In the genomic region with DNA sequence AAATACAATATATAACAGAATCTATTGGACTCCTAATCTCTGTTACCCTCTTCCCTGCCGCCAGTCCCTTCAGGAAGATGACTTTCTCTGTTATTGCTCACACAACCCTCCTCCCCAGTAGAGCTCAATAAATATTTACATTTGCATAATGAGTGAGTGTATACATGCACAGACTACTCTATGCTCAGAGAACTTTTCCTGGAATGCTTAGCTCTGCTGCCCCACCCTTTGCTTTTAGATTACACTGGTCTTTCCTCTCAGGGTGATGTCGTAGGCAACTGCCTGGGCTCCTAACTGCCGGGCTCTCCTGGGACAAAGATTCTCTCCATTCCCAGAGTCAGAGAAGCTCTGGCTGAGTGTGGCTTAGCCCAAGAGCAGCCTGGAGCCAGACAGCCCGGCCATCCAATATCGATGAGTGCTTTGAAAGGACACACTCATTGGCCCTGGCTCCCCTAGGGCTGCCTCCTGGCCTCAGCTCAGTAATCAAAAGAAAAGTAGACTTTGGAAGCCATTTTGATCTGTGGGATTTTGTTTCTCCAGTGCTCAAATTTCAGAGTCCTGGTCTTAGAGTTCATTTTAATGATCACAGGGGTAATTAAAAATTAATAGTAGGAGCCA, we compare ENCODE assay signal across 18 mouse cellular contexts.
DNase-seq lines count a peak whose midpoint lies in the region; ATAC-seq lines count a peak whose summit lies in the region.
"Had no signal": no experiment of that assay in that cellular context is flagged by ENCODE, and none has a peak within 500 bp of the region (broad histone marks: within the 10 kb centered on the region; RNA-seq: fewer than 3 reads in every experiment).

No protein-coding gene starts in this region.

- no peak overlapping the region for H3K27ac ChIP-seq in lung, embryonic 16.5 days (ENCODE audit: low read length)
- H3K27ac ChIP-seq in embryonic facial prominence, embryonic 10.5 days (replicated peaks), result no peak overlapping the region
- no peak overlapping the region for H3K27ac ChIP-seq in heart, embryonic 10.5 days
- H3K27ac ChIP-seq: embryonic facial prominence, embryonic 13.5 days; liver, embryonic 15.5 days had no signal

- peak; percentile 56; the same call in 1 of the 2 replicates for ATAC-seq in lung, embryonic 16.5 days (ENCODE audit: low read depth)
- ATAC-seq: forebrain, postnatal 0 days; inflammation-experienced regulatory T-cells, adult 6 months had no signal

- WGBS in lung, embryonic 16.5 days, result 44% methylated on average over 5 of the region's 5 CpGs
- 63% methylated on average over 5 of the region's 5 CpGs for WGBS in embryonic facial prominence, embryonic 10.5 days
- 71% methylated on average over 5 of the region's 5 CpGs for WGBS in heart, embryonic 10.5 days

- H3K36me3 ChIP-seq in lung, embryonic 16.5 days (ENCODE audit: control insufficient read depth, insufficient read depth, low read length), result no peaks in the 10 kb centered on the region
- no peaks in the 10 kb centered on the region for H3K36me3 ChIP-seq in embryonic facial prominence, embryonic 10.5 days (replicated peaks)
- H3K36me3 ChIP-seq in heart, embryonic 10.5 days, result no peaks in the 10 kb centered on the region
- H3K36me3 ChIP-seq: embryonic facial prominence, embryonic 13.5 days; liver, embryonic 15.5 days had no signal

- no peaks in the 10 kb centered on the region for H3K4me1 ChIP-seq in lung, embryonic 16.5 days (replicated peaks; ENCODE audit: control insufficient read depth, insufficient read depth, low read length)
- peaks cover 5% of the 10 kb centered on the region for H3K4me1 ChIP-seq in embryonic facial prominence, embryonic 10.5 days
- no peaks in the 10 kb centered on the region for H3K4me1 ChIP-seq in heart, embryonic 10.5 days
- H3K4me1 ChIP-seq: embryonic facial prominence, embryonic 13.5 days; liver, embryonic 15.5 days had no signal

- no peaks in the 10 kb centered on the region for H3K27me3 ChIP-seq in lung, embryonic 16.5 days (ENCODE audit: control insufficient read depth, insufficient read depth, low read depth, low read length)
- H3K27me3 ChIP-seq in embryonic facial prominence, embryonic 10.5 days (replicated peaks; ENCODE audit: low read depth, poor library complexity, severe bottlenecking), result no peaks in the 10 kb centered on the region
- H3K27me3 ChIP-seq in heart, embryonic 10.5 days (ENCODE audit: insufficient read depth, poor library complexity, severe bottlenecking), result peaks cover 4% of the 10 kb centered on the region; the same call in 1 of the 2 replicates
- H3K27me3 ChIP-seq: embryonic facial prominence, embryonic 13.5 days; liver, embryonic 15.5 days had no signal

- H3K4me3 ChIP-seq in lung, embryonic 16.5 days (ENCODE audit: low read length), result no peak overlapping the region
- no peak overlapping the region for H3K4me3 ChIP-seq in embryonic facial prominence, embryonic 10.5 days
- H3K4me3 ChIP-seq in heart, embryonic 10.5 days, result no peak overlapping the region
- H3K4me3 ChIP-seq: embryonic facial prominence, embryonic 13.5 days; liver, embryonic 15.5 days; myocyte had no signal

- no peaks in the 10 kb centered on the region for H3K9me3 ChIP-seq in lung, embryonic 16.5 days (ENCODE audit: control insufficient read depth, low read length)
- no peaks in the 10 kb centered on the region for H3K9me3 ChIP-seq in embryonic facial prominence, embryonic 10.5 days
- H3K9me3 ChIP-seq in heart, embryonic 10.5 days, result no peaks in the 10 kb centered on the region
- H3K9me3 ChIP-seq: embryonic facial prominence, embryonic 13.5 days; liver, embryonic 15.5 days had no signal

- peak; percentile 11 for DNase-seq in kidney, adult 9 months
- no peak for DNase-seq in kidney, adult 8-10 months
- no peak for DNase-seq in lung, postnatal 36 days
- peak; percentile 12 for DNase-seq in embryonic facial prominence, embryonic 10.5 days (ENCODE audit: low spot score)
- peak; percentile 2 for DNase-seq in mesoderm, embryonic 11.5 days (ENCODE audit: low read depth, low spot score)
- DNase-seq in heart, embryonic 10.5 days (ENCODE audit: low spot score), result no peak
- DNase-seq: adrenal gland, postnatal 10 days; B cell, adult 2 months; cerebellum, adult 11-12 months; cerebellum, postnatal 25 days; forebrain, postnatal 0 days; heart, adult 11 months; thymus, adult 18-20 months had no signal

- no peak overlapping the region for H3K4me2 ChIP-seq in lung, embryonic 16.5 days (ENCODE audit: low read depth, low read length)
- H3K4me2 ChIP-seq: embryonic facial prominence, embryonic 13.5 days; liver, embryonic 15.5 days had no signal

- no peak overlapping the region for H3K9ac ChIP-seq in lung, embryonic 16.5 days (ENCODE audit: low read length)
- H3K9ac ChIP-seq: embryonic facial prominence, embryonic 13.5 days; forebrain, postnatal 0 days; liver, embryonic 15.5 days had no signal

Comparison
In these comparisons a context has a peak if more than half of its experiments do, and no peak if none do; other contexts are left out.
1. DNase-seq: peak in kidney, adult 9 months (single experiment), embryonic facial prominence, embryonic 10.5 days (single experiment) and mesoderm, embryonic 11.5 days (single experiment); none in kidney, adult 8-10 months (0 of 2), lung, postnatal 36 days (single experiment) and heart, embryonic 10.5 days (single experiment).